Mouse (Mus musculus) liver, adult 2 months (tissue): ENCODE results near the gene Zfp811.

Experiments
- CTCF ChIP-seq: fragments of 200-500 bp; IDR thresholded peaks from 2 replicates; pipeline ENCODE4 v1.5.1; 2011; ENCODE audit warnings: low read depth, low read length, control low read depth
- POLR2A ChIP-seq: fragments of 200-500 bp; IDR thresholded peaks from 2 replicates; pipeline ENCODE4 v1.6.1; 2011; ENCODE audit warnings: low read length, control low read depth; ENCODE audit not compliant: insufficient read depth; ENCODE audit errors: extremely low read depth

GRCm38 (mm10) chr17:32841388-32841787 is 31.7 kb upstream of the Zfp811 start:
- TF ChIP-seq CTCF (no peak), POLR2A (no peak)
